Mouse (Mus musculus): Measurements from ENCODE around the gene Igf2r.

The Igf2r gene

GRCm38 (mm10) chr17:12781101-12781500 is 11.6 kb upstream of the Igf2r start:
- no peak for DNase-seq (ENCODE audit: low spot score)

DNA sequence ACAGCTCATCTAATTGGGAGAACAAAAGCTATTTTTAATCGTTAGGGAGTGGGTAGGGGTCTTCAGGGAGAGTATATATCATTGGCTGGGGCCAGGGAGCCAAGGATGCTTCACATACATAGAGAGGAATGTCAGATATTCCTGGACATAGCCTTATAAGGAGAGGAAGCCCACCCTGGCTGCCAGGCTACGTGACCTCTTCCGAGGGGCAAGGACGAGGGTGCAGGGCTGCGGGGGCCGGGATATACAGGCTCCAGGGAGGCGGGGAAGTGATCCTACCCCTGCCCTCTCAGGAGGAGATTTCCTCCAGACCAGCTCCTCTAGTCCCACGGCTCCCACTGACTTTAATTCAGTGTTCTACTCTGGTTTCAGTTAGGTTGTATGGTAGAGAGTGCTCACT is 10.7 kb upstream of the Igf2r start:
- no peak for DNase-seq (ENCODE audit: low spot score)

- DNase-seq (ENCODE audit: low spot score): no peak
Observed at GRCm38 (mm10) chr17:12779442-12779841, 10.0 kb upstream of the Igf2r start.

DNA sequence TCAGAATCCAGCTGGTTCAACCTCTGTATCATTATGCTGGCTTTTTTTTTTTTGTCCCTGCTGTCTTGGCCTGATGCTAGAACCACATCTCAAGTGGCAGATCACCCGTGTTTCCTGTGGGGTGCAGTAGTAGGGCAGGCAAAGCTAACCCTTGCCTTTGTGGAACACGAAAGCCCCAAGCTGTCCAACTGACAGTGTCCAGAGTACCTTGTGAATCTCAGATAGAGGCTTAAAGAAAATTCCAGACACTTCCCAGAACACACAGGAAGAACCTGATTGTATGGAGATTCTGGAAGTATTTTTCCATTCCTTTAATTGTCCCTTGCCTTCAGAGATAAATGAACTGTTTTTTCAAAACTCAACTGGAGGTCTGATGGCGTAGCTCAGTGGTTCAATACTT is 4.5 kb upstream of the Igf2r start:
- DNase-seq (ENCODE audit: low spot score): no peak

GRCm38 (mm10) chr17:12770500-12770899 is 1.0 kb upstream of the Igf2r start:
- DNase-seq (ENCODE audit: low spot score): no peak

DNA sequence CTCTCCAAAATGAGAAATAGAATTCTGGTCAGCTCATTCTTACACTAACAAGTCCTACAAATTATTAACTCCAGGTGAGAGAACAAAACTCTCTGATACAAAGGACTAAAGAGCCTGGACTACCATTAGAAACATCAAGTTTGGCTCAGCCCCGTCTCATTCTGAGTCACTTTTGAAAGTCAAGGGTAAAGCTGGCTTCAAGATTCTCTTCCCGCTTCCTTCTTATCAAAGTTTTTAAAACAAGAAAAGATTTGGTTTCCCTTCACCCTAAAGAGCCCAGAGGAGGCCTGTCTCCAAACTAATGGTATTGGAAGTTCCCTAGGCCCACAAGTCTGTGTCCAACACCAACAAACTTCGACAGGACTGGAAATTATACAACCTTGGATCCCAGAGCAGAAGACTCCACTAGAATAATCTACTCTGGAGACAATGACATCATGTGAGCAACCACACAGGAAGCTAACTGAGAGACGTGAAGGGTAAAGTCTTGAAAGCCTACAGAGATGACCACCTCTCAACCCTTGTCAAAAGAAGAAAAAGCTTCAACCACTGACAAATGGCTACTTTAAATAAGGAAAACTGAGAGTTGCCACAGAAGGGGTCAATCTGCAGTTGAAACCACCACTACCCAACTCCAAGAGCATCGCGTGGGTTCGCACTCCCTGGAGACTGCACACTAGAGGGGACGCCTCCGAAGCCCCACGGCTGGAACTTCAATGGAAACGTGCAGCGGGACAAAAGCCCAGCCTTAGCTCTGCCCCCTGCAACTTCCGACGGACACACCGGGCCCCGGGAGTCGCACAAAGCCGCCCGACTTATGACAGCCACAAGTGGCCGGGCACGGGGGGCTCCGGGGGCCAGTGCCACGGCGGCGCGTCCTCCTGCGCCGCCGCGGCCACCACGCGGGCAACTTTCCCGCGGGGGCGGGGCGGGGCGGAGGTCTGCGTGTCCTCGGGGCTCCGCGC is 767 bp downstream of the Igf2r start:
- DNase-seq (ENCODE audit: low spot score): no peak

GRCm38 (mm10) chr17:12767294-12767852 is 2.1 kb downstream of the Igf2r start:
- DNase-seq (ENCODE audit: low spot score): no peak

DNA sequence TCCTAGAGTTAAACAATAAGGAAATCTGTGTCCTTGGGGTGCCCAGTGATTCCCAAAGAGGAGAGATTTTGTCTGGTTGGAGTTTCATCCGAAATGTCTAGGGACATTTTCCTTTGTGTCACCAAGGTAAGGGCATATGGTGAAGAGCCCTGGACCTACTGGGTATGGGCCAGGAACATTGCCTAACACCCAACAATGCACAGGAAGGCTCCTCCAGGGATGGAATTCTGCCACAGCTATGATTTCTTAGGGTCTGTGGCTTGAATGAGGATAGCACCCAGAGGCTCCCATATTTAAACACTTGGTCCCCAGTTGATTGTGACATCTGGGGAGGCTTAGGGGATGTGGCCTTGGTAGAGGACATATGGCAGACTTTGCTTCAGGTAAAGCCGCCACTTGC is 6.1 kb downstream of the Igf2r start:
- no peak for DNase-seq (ENCODE audit: low spot score)

DNA sequence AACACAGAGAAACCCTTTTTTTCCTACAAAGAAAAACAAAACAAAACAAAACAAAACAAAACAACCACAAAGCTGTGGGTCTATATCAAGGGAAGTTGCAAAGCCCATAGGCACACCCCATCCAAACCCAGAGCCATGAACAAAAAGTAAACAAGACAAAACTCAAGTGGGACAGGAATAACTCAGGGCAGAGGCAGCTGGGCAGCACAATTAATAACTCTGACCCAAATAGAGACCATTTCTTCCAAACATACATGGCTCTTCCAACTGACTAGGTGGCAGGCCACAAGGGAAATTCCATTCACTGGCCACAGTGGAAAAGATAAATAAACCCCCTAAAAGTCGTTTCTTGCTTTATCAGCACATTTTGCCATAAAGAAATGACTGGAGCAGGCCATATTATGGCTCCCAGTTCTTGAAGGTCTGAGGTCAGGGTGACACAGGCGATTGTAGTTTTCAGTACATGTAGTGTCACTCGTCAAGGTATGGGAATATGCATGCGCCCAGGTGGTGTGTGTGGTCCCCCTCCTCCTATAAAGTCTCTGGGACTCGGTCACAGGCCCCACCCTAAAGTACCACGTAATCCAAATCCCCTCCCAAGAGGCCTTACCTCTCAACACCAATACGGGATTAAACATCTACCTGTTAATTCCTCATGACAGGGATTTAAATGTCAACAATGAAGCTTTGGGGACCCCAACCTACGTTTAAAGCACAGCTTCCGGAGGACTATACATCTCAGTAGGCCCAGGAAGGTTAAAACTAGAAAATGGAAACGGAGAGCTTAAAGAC is 8.9 kb downstream of the Igf2r start:
- DNase-seq (ENCODE audit: low spot score): no peak

- no peak for DNase-seq (ENCODE audit: low spot score)
Observed at GRCm38 (mm10) chr17:12759646-12760074, 9.8 kb downstream of the Igf2r start.

DNA sequence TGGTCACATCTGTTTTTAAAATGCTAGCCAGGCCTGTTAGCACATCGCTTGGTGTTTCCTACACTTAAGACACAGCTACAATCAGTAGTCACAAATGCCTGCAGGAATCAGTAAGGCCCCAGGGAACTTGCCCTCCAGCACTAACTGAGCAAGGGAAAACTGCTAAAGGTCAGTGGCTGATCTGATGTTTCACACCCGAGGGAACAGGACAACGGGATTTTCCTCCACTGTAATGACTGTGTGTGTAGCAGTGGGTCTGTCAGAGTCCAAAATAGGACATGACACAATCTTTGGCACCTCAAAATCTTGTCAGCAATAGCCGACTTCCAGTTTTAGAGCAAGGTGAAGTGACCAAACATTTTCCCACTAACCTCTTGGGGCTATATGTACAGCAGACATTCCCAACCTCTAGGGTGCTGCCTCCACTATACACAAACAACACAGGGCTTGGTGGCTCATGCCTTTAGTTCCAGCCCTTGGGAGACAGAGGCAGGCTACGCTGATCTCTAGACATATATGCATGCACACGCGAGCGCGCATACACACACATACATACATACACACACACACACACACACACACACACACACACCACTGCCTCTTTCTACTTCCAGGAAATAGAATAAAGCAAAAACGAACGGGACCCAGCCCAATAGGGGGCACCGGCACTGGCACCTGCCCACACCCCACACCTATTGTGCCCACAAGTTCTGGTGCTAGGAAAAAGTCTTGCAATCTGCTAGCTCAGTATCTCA is 10.6 kb downstream of the Igf2r start:
- DNase-seq (ENCODE audit: low spot score): no peak

- no peak for DNase-seq (ENCODE audit: low spot score)
Observed at GRCm38 (mm10) chr17:12757990-12758389, 11.5 kb downstream of the Igf2r start.

DNA sequence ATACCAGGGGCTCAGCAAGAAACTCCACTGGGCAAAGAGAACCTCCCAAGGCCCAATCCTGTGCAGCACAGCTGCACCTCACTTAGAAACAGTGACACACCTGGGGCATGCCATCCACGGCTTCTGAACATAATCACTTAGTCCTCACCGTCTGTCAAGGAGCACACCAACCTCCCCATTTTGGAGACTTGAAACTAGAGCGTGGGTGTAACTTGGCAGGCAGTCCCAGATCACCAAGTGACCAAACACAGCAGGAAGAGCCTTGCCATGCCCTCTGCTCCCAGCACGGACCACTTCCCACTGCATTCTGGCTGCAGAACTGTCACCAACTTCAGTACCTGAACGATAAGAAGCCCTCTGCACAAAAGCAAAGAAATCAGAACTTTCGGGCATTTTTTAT is 12.3 kb downstream of the Igf2r start:
- DNase-seq (ENCODE audit: low spot score): no peak

- no peak for DNase-seq (ENCODE audit: low spot score)
Observed at GRCm38 (mm10) chr17:12755951-12756350, 13.5 kb downstream of the Igf2r start.

- no peak for DNase-seq (ENCODE audit: low spot score)
Observed at GRCm38 (mm10) chr17:12755146-12755545, 14.3 kb downstream of the Igf2r start.

DNA sequence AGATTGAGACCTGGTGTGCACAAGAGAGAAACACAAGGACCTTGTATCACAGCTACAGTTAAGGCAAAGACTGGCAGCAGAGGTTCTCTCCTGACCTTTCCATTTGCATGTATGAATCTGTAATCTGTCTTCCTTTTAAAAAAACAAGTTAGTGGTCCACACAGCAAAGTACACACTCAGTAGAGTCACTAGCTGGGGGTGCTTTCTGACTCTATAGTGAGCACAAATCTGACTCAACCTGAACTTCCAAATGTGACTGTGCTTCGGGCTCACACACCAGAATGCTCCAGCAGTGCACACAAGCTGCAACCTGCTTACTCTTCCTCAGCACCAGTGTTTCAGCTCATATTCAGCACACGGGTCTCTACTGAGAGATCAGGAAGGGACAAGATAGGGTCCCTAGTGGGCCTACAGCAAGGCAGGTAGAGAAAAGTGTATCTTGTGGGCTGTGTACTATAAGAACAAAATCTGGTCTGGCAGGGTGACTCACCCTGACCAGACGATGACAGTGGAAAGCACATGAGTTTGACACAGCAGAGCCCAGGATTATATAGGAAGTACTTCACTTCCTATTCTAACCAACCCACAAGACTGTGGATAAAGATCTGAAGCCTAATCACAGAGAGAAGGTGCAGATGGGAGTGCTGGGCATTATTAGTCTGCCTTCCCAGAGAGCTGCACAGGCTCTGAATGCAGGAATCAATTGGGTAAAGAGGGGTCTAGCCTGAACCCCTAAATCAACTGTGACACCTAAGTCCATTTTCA is 15.0 kb downstream of the Igf2r start:
- DNase-seq (ENCODE audit: low spot score): no peak

DNA sequence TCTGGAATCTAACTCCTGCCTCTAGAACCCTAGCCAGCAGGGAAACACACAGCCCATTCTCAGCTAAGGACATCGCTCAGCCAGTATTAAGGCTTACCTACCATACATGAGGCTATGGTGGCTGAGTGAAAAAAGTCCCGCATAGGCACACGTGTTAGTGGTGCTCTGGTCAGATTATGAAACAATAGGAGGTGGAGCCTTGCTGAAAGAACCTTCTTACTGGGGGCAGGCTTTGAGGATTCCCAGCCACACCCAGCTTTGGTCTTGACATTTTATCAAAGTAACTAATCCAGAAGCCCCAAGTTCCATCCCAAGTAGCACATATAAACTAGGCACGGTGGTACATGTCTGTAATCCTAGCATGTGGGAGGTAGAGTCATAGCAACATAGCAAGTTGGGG is 16.4 kb downstream of the Igf2r start:
- DNase-seq (ENCODE audit: low spot score): no peak

DNA sequence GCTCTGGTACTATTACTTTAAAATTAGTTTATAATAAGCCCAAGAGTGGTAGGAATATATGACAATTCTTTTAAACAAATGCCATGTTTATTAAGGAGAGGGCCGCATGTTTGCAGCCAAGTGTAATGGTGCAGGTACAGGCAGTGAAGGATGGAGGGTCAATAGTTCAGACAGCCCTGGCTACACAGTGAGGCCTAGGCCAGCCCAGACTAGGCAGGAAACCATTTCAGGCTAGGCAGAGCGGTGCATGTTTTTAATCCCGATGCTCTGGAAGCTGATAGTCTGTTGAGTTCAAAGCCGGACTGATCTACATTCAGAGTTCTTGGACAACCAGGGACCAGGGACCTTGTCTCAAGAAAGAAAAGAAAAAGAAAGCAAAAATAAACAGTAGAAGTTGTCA is 17.8 kb downstream of the Igf2r start:
- no peak for DNase-seq (ENCODE audit: low spot score)

DNA sequence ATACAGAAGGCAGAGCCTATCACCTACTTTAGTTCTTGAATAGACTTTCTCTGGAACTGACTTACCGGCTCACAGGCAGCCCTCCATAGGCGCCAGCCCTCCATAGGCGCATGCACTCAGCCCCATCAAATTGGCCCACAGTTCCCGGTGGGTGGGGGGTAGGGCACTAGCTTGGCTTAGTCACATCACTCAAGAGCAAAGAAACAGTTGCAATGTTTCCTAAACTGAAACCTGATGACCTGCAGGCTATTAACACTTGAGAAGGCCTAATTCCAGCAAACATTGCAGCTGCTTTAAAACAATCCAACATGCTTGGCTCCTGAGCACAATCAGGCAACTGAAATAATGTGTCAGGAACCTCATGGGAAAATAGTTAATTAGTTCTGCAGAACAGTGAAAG is 18.2 kb downstream of the Igf2r start:
- DNase-seq (ENCODE audit: low spot score): no peak

DNA sequence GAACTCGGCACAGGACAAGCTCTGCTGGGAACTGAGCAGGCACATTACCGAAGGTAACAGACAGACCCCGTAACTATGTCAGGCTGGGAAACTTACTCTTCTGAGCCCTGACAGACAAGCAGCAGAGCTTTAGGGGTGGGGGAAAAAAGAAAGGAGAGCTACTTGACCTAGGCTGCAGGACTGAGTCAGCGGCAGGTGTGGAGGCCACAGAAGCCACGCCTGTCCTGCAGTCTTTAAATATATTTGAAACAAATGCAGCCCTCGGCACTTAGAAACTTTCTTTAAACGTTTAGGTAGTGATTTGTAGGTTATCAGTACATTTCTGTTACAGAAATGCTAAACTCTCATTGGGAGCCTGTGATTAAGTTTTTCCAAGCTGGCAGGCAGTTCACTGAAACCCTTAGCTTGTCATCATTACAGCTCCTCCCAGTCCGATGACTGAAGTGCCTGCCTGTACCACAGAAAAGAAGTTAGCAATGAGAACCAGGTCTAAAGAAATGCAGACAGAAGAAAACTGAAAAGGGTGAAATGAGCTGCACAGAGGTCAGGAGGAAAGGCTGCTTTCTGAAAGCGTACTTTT is 18.8 kb downstream of the Igf2r start:
- no peak for DNase-seq (ENCODE audit: low spot score)

Measured in spleen, adult 12 weeks (tissue).